In genomic region chr11:117118248-117118647, GRCm38 (mm10) we compare ENCODE assay signal across 11 mouse cellular contexts. TPM values are rescaled to one million over a fixed set of nuclear protein-coding genes. Genes with fewer than 3 reads are reported as not detected.
DNase-seq lines count a peak whose midpoint lies in the region; ATAC-seq and TF ChIP-seq lines count a peak whose summit lies in the region.
"Had no signal": no experiment of that assay in that cellular context is flagged by ENCODE, and none has a peak within 500 bp of the region (broad histone marks: within the 10 kb centered on the region; RNA-seq: fewer than 3 reads in every experiment).

No protein-coding gene starts in this region.

- peak overlapping the region; percentile 40 for H3K4me2 ChIP-seq in kidney, embryonic 16.5 days (replicated peaks; ENCODE audit: low read depth, low read length)
- 0 out of 2 replicates have a peak overlapping the region, but pooled peaks have one; percentile 8 for H3K4me2 ChIP-seq in forebrain, postnatal 0 days (ENCODE audit: low read depth)
- peak overlapping the region; percentile 20; the same call in 1 of the 2 replicates for H3K4me2 ChIP-seq in midbrain, embryonic 14.5 days (ENCODE audit: low read length)

- no peaks in the 10 kb centered on the region for H3K27me3 ChIP-seq in kidney, embryonic 16.5 days (ENCODE audit: insufficient read depth, low read length)
- no peaks in the 10 kb centered on the region for H3K27me3 ChIP-seq in forebrain, postnatal 0 days (ENCODE audit: insufficient read depth, low read length)
- no peaks in the 10 kb centered on the region for H3K27me3 ChIP-seq in midbrain, embryonic 14.5 days (ENCODE audit: control insufficient read depth, insufficient read depth, low read length)
- H3K27me3 ChIP-seq: megakaryocyte, embryonic 14.5 days had no signal

- no peak for ATAC-seq in cerebellum, adult (ENCODE audit: insufficient number of reproducible peaks, low FRiP score, low TSS enrichment)
- ATAC-seq in kidney, embryonic 16.5 days (ENCODE audit: low FRiP score, low TSS enrichment), result no peak
- ATAC-seq in forebrain, postnatal 0 days, result no peak
- no peak for ATAC-seq in midbrain, embryonic 14.5 days (ENCODE audit: low FRiP score, low TSS enrichment)

- no peaks in the 10 kb centered on the region; the same call in 1 of the 2 replicates for H3K9me3 ChIP-seq in kidney, embryonic 16.5 days (ENCODE audit: low read length)
- H3K9me3 ChIP-seq in forebrain, postnatal 0 days (ENCODE audit: low read length), result no peaks in the 10 kb centered on the region
- no peaks in the 10 kb centered on the region for H3K9me3 ChIP-seq in midbrain, embryonic 14.5 days (ENCODE audit: control insufficient read depth, low read length)
- H3K9me3 ChIP-seq: megakaryocyte, embryonic 14.5 days had no signal

- peak overlapping the region; percentile 48 for H3K9ac ChIP-seq in kidney, embryonic 16.5 days (replicated peaks; ENCODE audit: low read length)
- no peak overlapping the region for H3K9ac ChIP-seq in forebrain, postnatal 0 days
- H3K9ac ChIP-seq in midbrain, embryonic 14.5 days (replicated peaks; ENCODE audit: low read length), result peak overlapping the region; percentile 40; the same call in 1 of the 2 replicates

- no peak for TF ChIP-seq CTCF in forebrain, postnatal 0 days (IDR thresholded peaks at IDR 0.05; ENCODE audit: low read depth)

- no peaks in the 10 kb centered on the region for H3K36me3 ChIP-seq in kidney, embryonic 16.5 days (ENCODE audit: insufficient read depth, low read length)
- H3K36me3 ChIP-seq in forebrain, postnatal 0 days (ENCODE audit: insufficient read depth), result peaks cover 8% of the 10 kb centered on the region
- H3K36me3 ChIP-seq in midbrain, embryonic 14.5 days (ENCODE audit: control insufficient read depth, insufficient read depth, low read length), result peaks cover 19% of the 10 kb centered on the region

- DNase-seq in cerebellum, adult 11-12 months, result peak; percentile 38
- no peak for DNase-seq in kidney, postnatal 4 days
- no peak for DNase-seq in forebrain, postnatal 0 days
- no peak for DNase-seq in midbrain, embryonic 14.5 days
- DNase-seq in thymus, postnatal 14 days, result no peak
- DNase-seq in testis, postnatal 14 days (ENCODE audit: low spot score), result no peak
- DNase-seq: gastrocnemius, postnatal 14 days; right cerebral cortex, postnatal 4 days had no signal

- H3K4me1 ChIP-seq in kidney, embryonic 16.5 days (ENCODE audit: insufficient read depth, low read length), result peaks cover 67% of the 10 kb centered on the region
- peaks cover 53% of the 10 kb centered on the region for H3K4me1 ChIP-seq in forebrain, postnatal 0 days (ENCODE audit: insufficient read depth)
- H3K4me1 ChIP-seq in midbrain, embryonic 14.5 days (ENCODE audit: control insufficient read depth, insufficient read depth, low read length), result peaks cover 62% of the 10 kb centered on the region

- 65% methylated on average over 4 of the region's 4 CpGs for WGBS in kidney, embryonic 16.5 days
- WGBS in forebrain, postnatal 0 days, result 59% methylated on average over 4 of the region's 4 CpGs
- WGBS in midbrain, embryonic 14.5 days, result 65% methylated on average over 4 of the region's 4 CpGs

- peak overlapping the region; percentile 21 for H3K4me3 ChIP-seq in kidney, embryonic 16.5 days (ENCODE audit: low read length)
- H3K4me3 ChIP-seq in forebrain, postnatal 0 days (ENCODE audit: low read depth, low read length), result no peak overlapping the region
- H3K4me3 ChIP-seq in midbrain, embryonic 14.5 days (replicated peaks; ENCODE audit: low read depth, low read length), result no peak overlapping the region
- H3K4me3 ChIP-seq: megakaryocyte, embryonic 14.5 days had no signal

- peak overlapping the region; percentile 89 for H3K27ac ChIP-seq in kidney, embryonic 16.5 days (ENCODE audit: low read length)
- 0 out of 2 replicates have a peak overlapping the region, but pooled peaks have one; percentile 0 for H3K27ac ChIP-seq in forebrain, postnatal 0 days (ENCODE audit: low read depth, low read length)
- H3K27ac ChIP-seq in midbrain, embryonic 14.5 days (replicated peaks; ENCODE audit: low read depth, low read length), result no peak overlapping the region

RNA-seq across cellular contexts. Expression of gene Sec14l1, which starts 3.3 kb away (rescaled TPM):
- 91.5 and 92.9 TPM in 2 replicates for polyA plus RNA-seq in kidney, embryonic 16.5 days (2015; fragmentation: Nextera tagmentation; extraction: Ambion mirVana)
- 81.3 and 82.9 TPM in 2 replicates for total RNA-seq in forebrain, postnatal 0 days (2014; rRNA removed)
- 62.1 and 65.1 TPM in 2 replicates for polyA plus RNA-seq in forebrain, postnatal 0 days (2015; fragmentation: Nextera tagmentation; extraction: Ambion mirVana)
- polyA plus RNA-seq in midbrain, embryonic 14.5 days (2014; fragmentation: Nextera tagmentation; extraction: Ambion mirVana), result 48.7 and 58.1 TPM in 2 replicates
